Mouse (Mus musculus) myocyte (in vitro differentiated cells): ENCODE data around the gene Mybpc3. TPM values are rescaled to one million over a fixed set of nuclear protein-coding genes. Genes with fewer than 3 reads are reported as not detected.

Source experiments
- H3K27me3 ChIP-seq: one replicate; pipeline ENCODE4 v1.6.1; 2011; ENCODE audit not compliant: control insufficient read depth, insufficient read depth, insufficient read length
- H3K36me3 ChIP-seq: one replicate; pipeline ENCODE4 v1.6.1; 2011; ENCODE audit not compliant: control insufficient read depth, insufficient read depth
- H3K4me2 ChIP-seq: one replicate; pipeline ENCODE4 v1.6.1; 2011; ENCODE audit warnings: low read depth, control low read depth
- H3K4me3 ChIP-seq: one replicate; pipeline ENCODE4 v1.5.1; 2011; ENCODE audit warnings: mild to moderate bottlenecking, control low read depth, moderate library complexity
- H3K79me2 ChIP-seq: one replicate; pipeline ENCODE4 v1.6.1; 2011; ENCODE audit not compliant: control insufficient read depth, insufficient read depth
- H3ac ChIP-seq: one replicate; pipeline ENCODE4 v1.6.1; 2011; ENCODE audit not compliant: control insufficient read depth, insufficient read length
- CEBPB ChIP-seq: IDR thresholded peaks from 2 replicates; pipeline ENCODE4 v1.6.1; 2011; ENCODE audit warnings: mild to moderate bottlenecking, moderate library complexity; ENCODE audit not compliant: poor library complexity, insufficient read depth, severe bottlenecking
- E2F4 ChIP-seq: IDR thresholded peaks from one replicate; pipeline ENCODE4 v1.6.1; 2011; ENCODE audit warnings: mild to moderate bottlenecking, control low read depth, moderate library complexity; ENCODE audit not compliant: insufficient read depth
- MAX ChIP-seq: IDR thresholded peaks from one replicate; pipeline ENCODE4 v1.6.1; 2011; ENCODE audit warnings: low read depth, mild to moderate bottlenecking, control low read depth
- MYOD1 ChIP-seq, 3 experiments: IDR thresholded peaks; one replicate each; pipeline ENCODE4 v1.6.1; 2011; ENCODE audit warnings: control low read depth in 2 of 3, low read depth in 2 of 3, mild to moderate bottlenecking in 2 of 3, moderate library complexity in 1 of 3; ENCODE audit not compliant: insufficient read length in 2 of 3, control insufficient read depth in 1 of 3
- MYOG ChIP-seq, 3 experiments: IDR thresholded peaks; one replicate each; pipeline ENCODE4 v1.6.1; 2011; ENCODE audit warnings: control low read depth in 2 of 3, low read depth in 2 of 3, mild to moderate bottlenecking in 2 of 3; ENCODE audit not compliant: insufficient read length in 2 of 3, control insufficient read depth in 1 of 3, insufficient read depth in 1 of 3
- POLR2A ChIP-seq: IDR thresholded peaks from one replicate; pipeline ENCODE4 v1.6.1; 2011; ENCODE audit warnings: low read depth, mild to moderate bottlenecking, control low read depth, moderate library complexity; ENCODE audit not compliant: insufficient read length
- POLR2AphosphoS2 ChIP-seq: IDR thresholded peaks from one replicate; pipeline ENCODE4 v1.6.1; 2011; ENCODE audit warnings: low read depth, control low read depth; ENCODE audit not compliant: insufficient read length
- REST ChIP-seq: IDR thresholded peaks from one replicate; pipeline ENCODE4 v1.6.1; 2011; ENCODE audit warnings: mild to moderate bottlenecking, control low read depth, moderate library complexity; ENCODE audit not compliant: insufficient read depth, insufficient read length
- SRF ChIP-seq: IDR thresholded peaks from one replicate; pipeline ENCODE4 v1.6.1; 2011; ENCODE audit warnings: low read depth; ENCODE audit not compliant: control insufficient read depth, insufficient read length
- TCF12 ChIP-seq: IDR thresholded peaks from one replicate; pipeline ENCODE4 v1.6.1; 2011; ENCODE audit warnings: mild to moderate bottlenecking, control low read depth; ENCODE audit not compliant: poor library complexity, insufficient read depth, severe bottlenecking
- TCF3 ChIP-seq: IDR thresholded peaks from one replicate; pipeline ENCODE4 v1.6.1; 2011; ENCODE audit warnings: low read depth, control low read depth; ENCODE audit not compliant: insufficient read length
- USF1 ChIP-seq: IDR thresholded peaks from one replicate; pipeline ENCODE4 v1.6.1; 2011; ENCODE audit warnings: low read depth, mild to moderate bottlenecking, control low read depth, moderate library complexity
- polyA plus RNA-seq: library from polyadenylated mRNA; unstranded; fragments of >200 nt; fragmentation: generic; extraction: Trizol; gene quantifications from one replicate; pipeline ENCODE4 v1.2.1, GENCODE M21; 2012; ENCODE audit warnings: missing spikeins

Gene Mybpc3
- polyA plus RNA-seq, 1 experiment = 0.05 TPM

- no peak overlapping the region for H3K4me3 ChIP-seq
- H3K27me3 ChIP-seq = no peaks in the 10 kb centered on the region
These were observed 19.8 kb upstream of the Mybpc3 start for GRCm38 (mm10) chr2:91098156-91098555.

GRCm38 (mm10) chr2:91101124-91101740, 16.7 kb upstream of the Mybpc3 start:
- TF ChIP-seq USF1 (no peak), POLR2AphosphoS2 (no peak), CEBPB (no peak), E2F4 (no peak), TCF12 (no peak), POLR2A (no peak), TCF3 (no peak)
- no peaks in the 10 kb centered on the region for H3K36me3 ChIP-seq
- peaks cover 4% of the 10 kb centered on the region for H3K27me3 ChIP-seq
- H3K4me3 ChIP-seq = no peak overlapping the region
- H3K4me2 ChIP-seq = peak overlapping the region; percentile 41
- H3ac ChIP-seq = no peak overlapping the region
- H3K79me2 ChIP-seq = no peaks in the 10 kb centered on the region

More at GRCm38 (mm10) chr2:91098156-91098555, 19.8 kb upstream of the Mybpc3 start:
- no peak overlapping the region for H3ac ChIP-seq
- no peaks in the 10 kb centered on the region for H3K79me2 ChIP-seq
- TF ChIP-seq E2F4 (no peak), CEBPB (no peak), USF1 (no peak), POLR2AphosphoS2 (no peak), REST (no peak), SRF (no peak), TCF3 (no peak), MAX (no peak), POLR2A (no peak), MYOD1 (IDR thresholded peaks at IDR 0.05; ENCODE audit: control insufficient read depth in 1 of 3, insufficient read length in 2 of 3, low read depth in 2 of 3) (no peak)
- no peaks in the 10 kb centered on the region for H3K36me3 ChIP-seq
- H3K4me2 ChIP-seq = no peak overlapping the region

- Histone ChIP-seq H3K36me3 (no peaks in the 10 kb centered on the region), H3K4me2 (no peak overlapping the region), H3K79me2 (no peaks in the 10 kb centered on the region), H3ac (no peak overlapping the region), H3K4me3 (no peak overlapping the region), H3K27me3 (peaks cover 5% of the 10 kb centered on the region)
- TF ChIP-seq E2F4 (no peak), MYOG (IDR thresholded peaks at IDR 0.05; ENCODE audit: control insufficient read depth in 1 of 3, insufficient read depth in 1 of 3, insufficient read length in 2 of 3, low read depth in 2 of 3) (no peak), POLR2A (no peak), TCF12 (no peak), USF1 (no peak), CEBPB (no peak), POLR2AphosphoS2 (no peak), REST (no peak), SRF (no peak), MYOD1 (IDR thresholded peaks at IDR 0.05; ENCODE audit: control insufficient read depth in 1 of 3, insufficient read length in 2 of 3, low read depth in 2 of 3) (no peak)
These were observed 9.8 kb upstream of the Mybpc3 start for GRCm38 (mm10) chr2:91108156-91108555.

GRCm38 (mm10) chr2:91109241-91109640, 8.7 kb upstream of the Mybpc3 start:
- no peak overlapping the region for H3K4me2 ChIP-seq
- TF ChIP-seq POLR2AphosphoS2 = no peak
- TF ChIP-seq REST = no peak
- no peak for TF ChIP-seq SRF
- no peak for TF ChIP-seq E2F4
- TF ChIP-seq MYOG (IDR thresholded peaks at IDR 0.05; ENCODE audit: control insufficient read depth in 1 of 3, insufficient read depth in 1 of 3, insufficient read length in 2 of 3, low read depth in 2 of 3) = no peak
- no peak for TF ChIP-seq USF1
- TF ChIP-seq CEBPB = no peak
- no peak for TF ChIP-seq MYOD1 (IDR thresholded peaks at IDR 0.05; ENCODE audit: control insufficient read depth in 1 of 3, insufficient read length in 2 of 3, low read depth in 2 of 3)
- TF ChIP-seq TCF12 = no peak
- H3K27me3 ChIP-seq = peaks cover 5% of the 10 kb centered on the region
- H3K4me3 ChIP-seq = no peak overlapping the region
- H3ac ChIP-seq = no peak overlapping the region
- H3K36me3 ChIP-seq = no peaks in the 10 kb centered on the region
- H3K79me2 ChIP-seq = no peaks in the 10 kb centered on the region

GRCm38 (mm10) chr2:91109807-91110385, 8.0 kb upstream of the Mybpc3 start:
- Histone ChIP-seq H3K4me2 (no peak overlapping the region), H3K79me2 (no peaks in the 10 kb centered on the region), H3K27me3 (peaks cover 5% of the 10 kb centered on the region), H3ac (no peak overlapping the region), H3K36me3 (no peaks in the 10 kb centered on the region), H3K4me3 (no peak overlapping the region)
- TF ChIP-seq TCF12 (no peak), USF1 (no peak), MYOD1 (IDR thresholded peaks at IDR 0.05; ENCODE audit: control insufficient read depth in 1 of 3, insufficient read length in 2 of 3, low read depth in 2 of 3) (no peak), CEBPB (no peak), TCF3 (no peak), MAX (no peak), POLR2A (no peak), REST (no peak), E2F4 (no peak), MYOG (IDR thresholded peaks at IDR 0.05; ENCODE audit: control insufficient read depth in 1 of 3, insufficient read depth in 1 of 3, insufficient read length in 2 of 3, low read depth in 2 of 3) (no peak), SRF (no peak)
